Mouse (Mus musculus): ENCODE measurements around the gene Pdzd7. TPM values are rescaled to one million over a fixed set of nuclear protein-coding genes. Genes with fewer than 3 reads are reported as not detected.

The Pdzd7 gene
- polyA plus RNA-seq, 1 experiment from 2014 or later = 0.62 TPM

DNA sequence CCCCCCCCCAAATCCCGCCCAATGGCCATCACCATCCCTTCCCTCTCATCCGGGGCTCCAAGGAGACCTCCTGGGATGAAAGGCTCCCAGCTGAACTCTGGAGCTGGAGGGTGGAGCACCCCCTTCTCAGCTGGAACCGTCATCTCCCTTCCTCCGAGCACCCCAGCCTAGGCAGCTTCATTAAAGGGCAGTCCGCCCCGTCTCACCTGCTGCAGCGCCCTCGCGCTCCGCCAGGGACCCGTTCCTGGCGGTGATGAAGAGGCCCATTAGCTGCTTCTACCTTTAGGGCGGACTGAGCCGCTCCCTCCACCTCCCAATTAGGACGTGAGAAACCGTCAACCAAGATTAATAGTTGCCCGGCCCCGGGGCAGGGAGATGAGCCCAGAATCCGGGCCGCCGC lies 19.7 kb upstream of the Pdzd7 start:
- Histone ChIP-seq H3K27me3 (ENCODE audit: control insufficient read depth, insufficient read depth, low read length) (peaks cover 31% of the 10 kb centered on the region), H3K4me3 (ENCODE audit: low read depth, low read length) (no peak overlapping the region), H3K4me1 (ENCODE audit: control insufficient read depth, insufficient read depth, low read length) (no peaks in the 10 kb centered on the region), H3K9ac (replicated peaks; ENCODE audit: low read depth, low read length) (no peak overlapping the region), H3K27ac (ENCODE audit: low read length) (no peak overlapping the region), H3K36me3 (ENCODE audit: control insufficient read depth, insufficient read depth, low read length) (no peaks in the 10 kb centered on the region), H3K9me3 (ENCODE audit: control insufficient read depth, low read depth, low read length) (no peaks in the 10 kb centered on the region), H3K4me2 (replicated peaks; ENCODE audit: low read depth, low read length) (no peak overlapping the region)
- ATAC-seq (ENCODE audit: insufficient number of reproducible peaks, insufficient read depth, low FRiP score, low read depth) = no peak
- 5% methylated on average over 21 of the region's 21 CpGs for WGBS

DNA sequence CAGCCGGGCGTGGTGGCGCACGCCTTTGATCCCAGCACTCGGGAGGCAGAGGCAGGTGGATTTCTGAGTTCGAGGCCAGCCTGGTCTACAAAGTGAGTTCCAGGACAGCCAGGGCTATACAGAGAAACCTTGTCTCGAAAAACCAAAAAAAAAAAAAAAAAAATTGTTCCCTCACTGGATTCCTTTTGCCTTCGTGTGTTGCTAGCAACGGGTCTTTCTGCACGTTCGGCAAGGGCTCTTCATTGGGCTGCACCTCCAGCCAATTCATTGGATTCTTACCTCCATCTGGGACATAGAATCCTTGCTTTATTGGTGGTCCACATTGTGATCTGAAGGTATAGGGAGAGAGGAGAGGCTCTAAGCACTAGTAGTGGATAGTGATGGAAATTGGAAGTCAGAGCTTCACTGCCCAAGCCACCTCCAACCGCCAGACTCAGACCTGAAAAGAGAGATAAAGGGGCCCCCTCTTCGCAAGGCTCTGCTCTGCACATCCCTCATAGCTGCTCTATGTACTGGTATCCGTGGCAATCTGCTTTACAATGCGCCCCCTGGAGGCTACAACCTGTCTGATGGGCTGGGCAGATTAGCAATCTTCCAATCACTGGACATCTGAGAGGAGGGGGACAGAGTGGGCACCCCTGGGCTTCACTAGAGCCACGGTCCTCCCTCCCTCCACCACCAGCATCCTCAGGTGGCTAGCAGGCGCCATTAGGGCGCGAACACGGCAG lies 18.2 kb upstream of the Pdzd7 start:
- H3K4me2 ChIP-seq (replicated peaks; ENCODE audit: low read depth, low read length) = no peak overlapping the region
- peaks cover 7% of the 10 kb centered on the region; the same call in 1 of the 2 replicates for H3K4me1 ChIP-seq (ENCODE audit: control insufficient read depth, insufficient read depth, low read length)
- no peak overlapping the region for H3K4me3 ChIP-seq (ENCODE audit: low read depth, low read length)
- WGBS = 46% methylated on average over 20 of the region's 20 CpGs
- H3K27me3 ChIP-seq (ENCODE audit: control insufficient read depth, insufficient read depth, low read length) = peaks cover 31% of the 10 kb centered on the region
- H3K9ac ChIP-seq (replicated peaks; ENCODE audit: low read depth, low read length) = no peak overlapping the region
- H3K9me3 ChIP-seq (ENCODE audit: control insufficient read depth, low read depth, low read length) = no peaks in the 10 kb centered on the region
- no peak overlapping the region for H3K27ac ChIP-seq (ENCODE audit: low read length)
- ATAC-seq (ENCODE audit: insufficient number of reproducible peaks, insufficient read depth, low FRiP score, low read depth) = peak; percentile 49; the same call in 1 of the 2 replicates
- no peaks in the 10 kb centered on the region for H3K36me3 ChIP-seq (ENCODE audit: control insufficient read depth, insufficient read depth, low read length)

DNA sequence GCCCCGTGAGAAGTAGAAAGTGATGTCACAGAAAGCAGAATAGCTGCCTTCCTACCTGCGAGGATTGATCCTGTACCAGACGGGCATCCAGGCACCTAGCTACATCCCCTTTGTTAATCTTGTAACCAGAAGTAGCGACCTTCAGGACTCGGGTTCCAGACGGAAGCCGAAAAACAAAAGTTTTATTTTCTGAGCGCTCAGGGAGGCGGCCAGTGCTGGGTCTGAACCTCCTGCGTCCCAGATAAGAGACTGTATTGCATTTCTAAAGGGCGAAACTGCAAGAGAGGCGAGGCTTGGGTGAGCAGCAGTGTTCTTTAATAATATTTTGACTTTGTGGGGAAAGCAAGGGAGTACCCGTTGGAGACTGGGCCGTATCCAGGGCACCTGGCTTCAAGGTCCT lies 13.3 kb upstream of the Pdzd7 start:
- H3K27me3 ChIP-seq (ENCODE audit: control insufficient read depth, insufficient read depth, low read length) = peaks cover 2% of the 10 kb centered on the region
- peak overlapping the region; percentile 97 for H3K27ac ChIP-seq (ENCODE audit: low read length)
- H3K4me1 ChIP-seq (ENCODE audit: control insufficient read depth, insufficient read depth, low read length) = peaks cover 18% of the 10 kb centered on the region
- peaks cover 7% of the 10 kb centered on the region; the same call in 1 of the 2 replicates for H3K36me3 ChIP-seq (ENCODE audit: control insufficient read depth, insufficient read depth, low read length)
- ATAC-seq (ENCODE audit: insufficient number of reproducible peaks, insufficient read depth, low FRiP score, low read depth) = no peak
- H3K4me2 ChIP-seq (replicated peaks; ENCODE audit: low read depth, low read length) = peak overlapping the region; percentile 69
- H3K9me3 ChIP-seq (ENCODE audit: control insufficient read depth, low read depth, low read length) = no peaks in the 10 kb centered on the region
- H3K4me3 ChIP-seq (ENCODE audit: low read depth, low read length) = peak overlapping the region; percentile 53
- WGBS = 1% methylated on average over 14 of the region's 14 CpGs
- H3K9ac ChIP-seq (replicated peaks; ENCODE audit: low read depth, low read length) = peak overlapping the region; percentile 74

DNA sequence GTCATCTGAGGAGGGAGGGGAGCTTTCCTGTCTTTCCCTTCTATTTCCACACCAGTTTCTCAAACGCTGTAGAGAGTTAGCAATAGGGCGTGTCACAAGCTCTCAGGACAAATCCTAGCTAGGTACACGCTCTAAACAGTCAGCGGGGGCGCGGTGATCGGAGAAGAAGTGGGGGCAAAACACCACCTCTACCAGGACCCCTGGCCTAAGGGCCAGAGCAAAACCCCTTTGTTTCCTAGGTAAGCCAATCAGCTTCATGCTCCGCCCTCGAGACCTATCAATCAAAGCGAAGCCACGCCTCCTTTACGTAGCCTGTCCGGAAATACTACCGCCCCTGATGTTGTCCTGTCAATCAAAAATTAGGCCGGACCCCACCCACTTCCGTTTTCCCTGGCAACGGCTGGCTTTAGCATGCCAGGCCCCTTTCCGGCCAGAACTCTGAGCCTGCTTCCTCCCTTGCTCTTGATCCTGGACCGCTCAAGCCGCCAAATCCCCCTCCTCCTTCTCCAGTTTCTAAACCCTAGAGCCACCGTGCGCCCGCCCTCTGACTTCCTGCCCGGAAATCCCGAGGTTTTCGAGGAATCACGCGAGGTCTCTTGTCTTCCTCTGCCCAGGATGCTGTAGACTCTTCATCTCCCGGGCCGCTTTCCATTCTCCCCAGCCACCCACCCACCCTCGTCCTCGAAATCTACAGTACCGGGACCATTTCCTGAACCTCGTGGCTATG lies 12.8 kb upstream of the Pdzd7 start:
- under 1% methylated on average over 34 of the region's 34 CpGs for WGBS
- no peaks in the 10 kb centered on the region for H3K9me3 ChIP-seq (ENCODE audit: control insufficient read depth, low read depth, low read length)
- H3K27ac ChIP-seq (ENCODE audit: low read length) = peak overlapping the region; percentile 97
- H3K4me3 ChIP-seq (ENCODE audit: low read depth, low read length) = peak overlapping the region; percentile 53
- peak overlapping the region; percentile 69 for H3K4me2 ChIP-seq (replicated peaks; ENCODE audit: low read depth, low read length)
- ATAC-seq (ENCODE audit: insufficient number of reproducible peaks, insufficient read depth, low FRiP score, low read depth) = peak; percentile 93
- H3K9ac ChIP-seq (replicated peaks; ENCODE audit: low read depth, low read length) = peak overlapping the region; percentile 74
- H3K36me3 ChIP-seq (ENCODE audit: control insufficient read depth, insufficient read depth, low read length) = peaks cover 7% of the 10 kb centered on the region; the same call in 1 of the 2 replicates
- no peaks in the 10 kb centered on the region for H3K27me3 ChIP-seq (ENCODE audit: control insufficient read depth, insufficient read depth, low read length)
- H3K4me1 ChIP-seq (ENCODE audit: control insufficient read depth, insufficient read depth, low read length) = peaks cover 18% of the 10 kb centered on the region

DNA sequence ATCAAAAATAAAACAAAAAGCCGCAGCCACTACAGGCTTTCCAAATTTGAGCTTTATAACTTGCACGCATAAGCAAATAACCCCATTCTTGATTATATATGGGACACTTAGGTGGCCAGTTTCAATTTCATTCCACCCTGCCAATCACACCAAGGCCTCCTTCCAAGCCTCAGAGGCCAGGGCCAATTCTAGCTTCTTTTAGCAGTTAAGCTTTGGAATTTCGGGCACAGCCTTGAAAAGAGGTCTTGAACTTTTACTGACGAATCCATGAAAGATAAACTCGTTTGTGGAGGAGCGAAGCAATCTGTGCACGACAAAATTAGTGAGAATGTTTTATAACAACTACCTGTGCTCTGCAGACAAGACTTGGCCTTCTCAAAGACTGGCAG lies 12.2 kb upstream of the Pdzd7 start:
- WGBS = 32% methylated on average over 7 of the region's 7 CpGs
- no peaks in the 10 kb centered on the region for H3K9me3 ChIP-seq (ENCODE audit: control insufficient read depth, low read depth, low read length)
- peak overlapping the region; percentile 53 for H3K4me3 ChIP-seq (ENCODE audit: low read depth, low read length)
- H3K9ac ChIP-seq (replicated peaks; ENCODE audit: low read depth, low read length) = peak overlapping the region; percentile 52
- no peaks in the 10 kb centered on the region for H3K27me3 ChIP-seq (ENCODE audit: control insufficient read depth, insufficient read depth, low read length)
- no peak for ATAC-seq (ENCODE audit: insufficient number of reproducible peaks, insufficient read depth, low FRiP score, low read depth)
- H3K4me2 ChIP-seq (replicated peaks; ENCODE audit: low read depth, low read length) = peak overlapping the region; percentile 69
- H3K27ac ChIP-seq (ENCODE audit: low read length) = peak overlapping the region; percentile 97
- peaks cover 7% of the 10 kb centered on the region for H3K36me3 ChIP-seq (ENCODE audit: control insufficient read depth, insufficient read depth, low read length)
- H3K4me1 ChIP-seq (ENCODE audit: control insufficient read depth, insufficient read depth, low read length) = peaks cover 18% of the 10 kb centered on the region

DNA sequence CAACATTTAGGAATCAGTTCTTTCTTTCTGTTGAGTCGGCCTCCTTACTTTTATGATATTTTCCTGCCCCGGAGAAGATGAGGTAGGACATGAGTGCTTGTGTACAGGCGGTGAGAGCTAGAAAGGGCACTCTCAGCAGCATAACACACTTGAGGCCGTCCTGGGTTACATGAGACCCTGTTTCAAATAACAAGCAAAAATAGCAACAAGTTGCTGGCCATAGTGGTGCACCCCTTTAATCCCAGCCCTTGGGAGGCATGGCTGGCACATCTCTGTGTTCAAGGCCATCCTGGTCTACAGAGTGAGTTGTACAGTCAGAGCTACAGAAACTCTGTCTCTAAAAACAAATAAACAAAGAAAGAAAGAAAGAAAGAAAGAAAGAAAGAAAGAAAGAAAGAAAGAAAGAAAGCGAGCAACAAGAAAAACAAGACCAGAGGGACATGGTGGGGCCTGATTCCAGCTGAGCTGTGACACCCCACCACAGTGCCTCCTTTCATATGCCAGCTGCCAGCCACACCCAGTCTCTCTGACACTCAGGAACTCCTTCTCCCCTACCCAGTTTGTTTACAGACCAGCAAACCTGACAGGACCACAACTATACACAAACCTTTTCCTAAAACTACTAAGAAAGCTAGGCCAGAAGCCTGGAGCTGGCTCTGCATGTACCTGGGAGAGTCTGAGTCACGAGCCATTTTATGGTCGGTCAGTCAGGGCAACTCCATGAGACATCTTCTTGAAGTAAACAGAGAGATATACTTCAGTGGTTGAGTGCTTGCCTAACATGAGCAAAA lies 11.6 kb upstream of the Pdzd7 start:
- Histone ChIP-seq H3K27ac (ENCODE audit: low read length) (peak overlapping the region; percentile 97), H3K36me3 (ENCODE audit: control insufficient read depth, insufficient read depth, low read length) (peaks cover 7% of the 10 kb centered on the region), H3K4me2 (replicated peaks; ENCODE audit: low read depth, low read length) (peak overlapping the region; percentile 69), H3K4me1 (ENCODE audit: control insufficient read depth, insufficient read depth, low read length) (peaks cover 18% of the 10 kb centered on the region), H3K9ac (replicated peaks; ENCODE audit: low read depth, low read length) (peak overlapping the region; percentile 52), H3K9me3 (ENCODE audit: control insufficient read depth, low read depth, low read length) (no peaks in the 10 kb centered on the region), H3K4me3 (ENCODE audit: low read depth, low read length) (peak overlapping the region; percentile 53; the same call in 1 of the 2 replicates), H3K27me3 (ENCODE audit: control insufficient read depth, insufficient read depth, low read length) (no peaks in the 10 kb centered on the region)
- WGBS = 66% methylated on average over 7 of the region's 7 CpGs
- no peak for ATAC-seq (ENCODE audit: insufficient number of reproducible peaks, insufficient read depth, low FRiP score, low read depth)

DNA sequence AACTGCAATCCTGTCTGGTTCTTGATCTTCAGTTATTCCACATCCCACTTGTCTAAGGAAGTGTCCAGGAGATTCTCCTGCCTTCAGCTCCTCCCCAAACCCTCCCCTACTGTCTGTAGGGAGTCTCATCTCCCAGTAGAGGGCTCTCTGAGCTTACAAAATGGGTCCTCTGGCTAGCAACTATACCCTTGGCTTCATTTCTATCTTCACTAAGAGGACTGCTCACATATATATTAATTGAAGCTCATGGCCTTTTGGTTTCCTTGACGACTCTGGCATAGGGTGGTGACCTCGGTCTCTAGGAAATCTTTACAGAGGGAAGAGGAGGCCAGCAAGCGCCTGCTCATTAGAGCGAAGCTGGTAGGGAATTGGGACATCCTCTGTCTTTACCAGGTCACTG lies 10.8 kb upstream of the Pdzd7 start:
- no peak overlapping the region for H3K4me3 ChIP-seq (ENCODE audit: low read depth, low read length)
- no peaks in the 10 kb centered on the region for H3K9me3 ChIP-seq (ENCODE audit: control insufficient read depth, low read depth, low read length)
- whole genome bisulfite sequencing = 43% methylated on average over 4 of the region's 4 CpGs
- ATAC-seq (ENCODE audit: insufficient number of reproducible peaks, insufficient read depth, low FRiP score, low read depth) = no peak
- H3K27me3 ChIP-seq (ENCODE audit: control insufficient read depth, insufficient read depth, low read length) = no peaks in the 10 kb centered on the region
- H3K36me3 ChIP-seq (ENCODE audit: control insufficient read depth, insufficient read depth, low read length) = peaks cover 7% of the 10 kb centered on the region
- H3K27ac ChIP-seq (ENCODE audit: low read length) = no peak overlapping the region
- H3K4me2 ChIP-seq (replicated peaks; ENCODE audit: low read depth, low read length) = no peak overlapping the region
- H3K9ac ChIP-seq (replicated peaks; ENCODE audit: low read depth, low read length) = no peak overlapping the region
- peaks cover 18% of the 10 kb centered on the region for H3K4me1 ChIP-seq (ENCODE audit: control insufficient read depth, insufficient read depth, low read length)
